Mouse (Mus musculus) A20 (cell line): ENCODE results near the gene Clpb.

Experiments used
- DNase-seq: peaks from one replicate; pipeline ENCODE4 v3.0.0-alpha.2; 2011; ENCODE audit warnings: low read depth, low spot score

Clpb gene

DNA sequence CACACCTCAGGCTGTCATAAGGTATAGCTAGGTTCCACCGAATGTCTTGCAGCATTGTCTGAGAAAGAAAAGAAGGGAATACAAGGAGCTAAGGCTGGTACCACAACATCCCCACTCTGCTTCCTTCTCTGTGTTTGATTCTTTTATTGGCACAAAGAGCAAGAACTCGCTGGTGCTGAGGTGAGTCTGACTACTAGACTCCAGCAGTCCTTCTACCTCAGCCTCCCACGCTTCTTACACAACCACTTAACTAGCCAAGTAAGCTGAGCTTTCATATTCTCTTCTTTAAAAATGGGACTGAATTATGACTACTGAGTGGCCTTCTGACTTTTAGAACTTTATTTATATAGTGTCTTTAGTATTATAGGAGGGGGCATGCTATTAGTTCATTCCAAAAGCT is 56.9 kb downstream of the Clpb start:
- DNase-seq, result no peak

DNA sequence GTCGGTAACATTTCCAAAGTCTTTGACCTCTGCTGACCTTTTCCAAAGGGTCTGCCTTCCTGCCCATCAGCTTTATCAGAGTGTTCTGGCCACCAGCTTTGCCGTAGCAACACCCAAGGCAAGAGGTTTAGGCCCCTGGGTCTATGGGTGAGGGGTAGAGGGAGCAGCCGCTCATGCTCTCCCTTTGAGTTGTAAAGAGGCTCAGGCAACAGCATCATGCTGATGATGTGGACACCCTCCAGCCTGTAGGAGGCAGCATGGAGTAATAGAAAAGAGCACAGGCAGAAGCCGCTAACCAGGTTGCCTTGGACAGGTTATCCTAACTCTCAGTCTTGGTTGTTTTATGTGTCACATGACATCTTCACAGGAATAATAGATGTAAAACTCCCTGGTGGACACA is 61.6 kb downstream of the Clpb start:
- DNase-seq, result peak; percentile 45

DNA sequence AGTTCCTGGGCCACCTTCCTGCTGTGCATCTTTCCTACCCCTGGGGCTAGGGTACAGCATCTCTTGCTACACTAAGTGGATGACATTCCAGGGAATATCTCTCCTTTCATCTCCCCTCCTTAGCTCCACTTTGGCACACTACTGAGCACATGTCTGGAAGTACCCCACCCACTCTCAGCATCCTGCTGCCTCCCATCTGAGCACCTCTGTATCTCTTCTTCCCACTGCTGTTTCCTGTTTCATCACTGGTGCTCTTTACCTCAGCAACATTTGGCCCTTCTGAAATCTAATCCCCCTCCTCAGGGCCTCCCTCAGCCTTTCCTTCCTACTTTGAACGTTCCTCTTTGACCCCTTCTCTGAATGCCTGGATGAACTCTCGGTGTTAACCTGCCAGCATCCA is 63.5 kb downstream of the Clpb start:
- no peak for DNase-seq

DNA sequence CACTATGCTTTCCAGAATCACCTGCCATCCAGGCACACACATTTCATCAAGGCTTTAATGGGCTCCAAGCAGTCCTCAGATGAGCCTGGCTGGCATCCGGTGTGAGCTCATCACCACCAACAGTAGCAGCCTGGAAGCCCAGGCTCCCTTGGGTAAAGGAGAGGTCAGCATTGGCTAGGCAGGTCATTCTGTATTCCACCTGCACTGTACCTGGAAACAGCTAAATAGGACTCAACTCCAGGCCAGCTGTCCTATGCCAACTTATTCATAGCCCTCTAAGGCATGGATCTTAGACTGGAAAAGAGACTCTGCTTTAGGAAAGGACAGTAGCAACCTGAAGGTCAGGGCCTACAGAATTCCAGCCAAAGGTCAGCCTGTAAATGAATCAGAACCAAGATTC is 68.7 kb downstream of the Clpb start:
- DNase-seq, result no peak

DNA sequence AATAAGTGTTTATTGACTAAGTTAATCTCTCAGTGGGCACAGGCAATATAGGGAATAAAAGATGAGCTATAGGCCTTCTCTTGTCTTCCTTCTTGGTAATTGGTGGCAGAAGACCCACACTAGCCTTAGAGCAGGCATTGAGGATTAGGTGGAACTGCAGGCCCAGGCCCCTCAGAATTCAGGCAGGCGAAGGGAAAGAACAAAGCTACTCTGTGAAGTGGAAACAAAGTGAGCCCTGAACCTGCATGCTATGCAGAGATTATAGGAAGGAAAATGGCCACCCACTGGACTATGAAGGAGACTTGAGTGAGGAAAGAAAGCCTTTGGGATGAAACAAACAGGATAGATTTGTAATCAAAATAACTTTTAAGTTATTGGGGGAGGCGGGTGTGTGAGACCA is 69.6 kb downstream of the Clpb start:
- DNase-seq, result no peak

DNA sequence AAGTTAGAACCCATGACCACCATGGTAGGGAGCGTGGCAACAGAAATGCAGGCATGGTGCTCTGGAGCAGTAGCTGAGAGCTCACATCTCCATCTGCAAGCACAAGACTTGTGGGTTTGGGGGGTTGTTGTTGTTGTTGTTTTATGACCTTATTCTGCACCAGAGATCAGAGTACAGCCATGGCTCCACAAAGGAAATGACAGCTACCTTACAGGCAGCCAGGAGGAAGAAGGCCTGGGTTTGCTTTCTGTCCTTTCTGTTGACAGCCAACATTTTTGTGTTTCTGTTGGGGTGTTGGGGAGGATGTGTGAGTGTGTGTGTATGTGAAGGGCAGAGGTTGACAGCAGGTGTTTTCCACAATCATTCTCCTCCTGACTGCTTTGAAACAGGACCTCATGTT is 71.9 kb downstream of the Clpb start:
- no peak for DNase-seq

DNA sequence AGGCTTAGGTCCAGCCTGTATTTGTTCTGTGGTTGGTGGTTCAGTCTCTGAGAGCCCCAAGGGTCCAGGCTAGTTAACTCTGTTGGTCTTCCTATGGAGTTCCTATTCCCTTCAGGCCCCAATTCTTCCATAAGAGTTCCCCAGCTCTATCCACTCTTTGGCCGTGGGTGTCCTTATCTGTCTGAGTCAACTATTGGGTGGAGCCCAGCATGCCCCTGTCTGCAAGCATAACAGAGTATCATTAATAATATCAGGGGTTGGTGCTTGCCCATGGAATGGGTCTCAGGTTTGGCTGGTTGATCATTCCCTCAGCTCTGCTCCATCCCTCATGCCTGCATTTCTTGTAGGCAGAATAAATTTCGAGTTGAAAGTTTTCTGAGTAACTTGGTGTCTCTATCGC is 74.3 kb downstream of the Clpb start:
- no peak for DNase-seq

DNA sequence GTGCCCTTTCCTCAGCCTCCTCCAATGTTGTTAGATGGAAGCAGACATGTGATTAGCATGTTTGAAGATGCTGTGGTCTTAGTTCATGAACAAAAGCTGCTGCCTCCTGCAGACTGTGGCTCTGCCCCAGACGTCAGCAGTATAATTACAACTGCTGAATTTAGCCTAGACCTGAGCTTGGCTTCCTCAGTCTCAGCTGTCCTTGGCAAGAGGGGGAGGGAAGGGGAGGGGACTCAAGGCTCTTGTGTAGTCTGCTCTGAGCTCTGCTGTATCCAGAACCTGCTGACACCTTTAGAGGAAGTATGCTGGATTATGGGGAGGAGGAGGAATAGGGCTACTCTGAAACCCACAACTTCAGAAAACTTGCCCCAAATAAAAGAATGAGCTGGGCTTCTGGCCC is 76.2 kb downstream of the Clpb start:
- DNase-seq, result no peak

DNA sequence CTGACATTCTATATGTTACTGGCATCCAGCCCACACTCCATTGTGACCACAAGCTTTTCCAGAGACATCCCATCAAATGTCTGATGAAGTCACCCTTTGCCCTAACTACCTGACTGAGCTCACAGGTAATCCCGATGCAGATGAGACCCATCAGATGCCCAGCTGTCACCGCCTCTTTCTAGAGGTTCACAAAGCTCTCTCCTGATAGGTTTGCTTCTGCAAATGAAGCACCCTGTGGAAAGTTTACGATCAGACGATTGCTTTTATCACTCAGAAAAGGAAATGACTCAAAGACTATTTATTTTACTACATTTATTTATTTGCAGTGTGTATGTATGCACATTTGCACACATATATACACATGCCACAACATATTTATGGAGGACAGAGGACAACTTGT is 80.1 kb downstream of the Clpb start:
- no peak for DNase-seq

DNA sequence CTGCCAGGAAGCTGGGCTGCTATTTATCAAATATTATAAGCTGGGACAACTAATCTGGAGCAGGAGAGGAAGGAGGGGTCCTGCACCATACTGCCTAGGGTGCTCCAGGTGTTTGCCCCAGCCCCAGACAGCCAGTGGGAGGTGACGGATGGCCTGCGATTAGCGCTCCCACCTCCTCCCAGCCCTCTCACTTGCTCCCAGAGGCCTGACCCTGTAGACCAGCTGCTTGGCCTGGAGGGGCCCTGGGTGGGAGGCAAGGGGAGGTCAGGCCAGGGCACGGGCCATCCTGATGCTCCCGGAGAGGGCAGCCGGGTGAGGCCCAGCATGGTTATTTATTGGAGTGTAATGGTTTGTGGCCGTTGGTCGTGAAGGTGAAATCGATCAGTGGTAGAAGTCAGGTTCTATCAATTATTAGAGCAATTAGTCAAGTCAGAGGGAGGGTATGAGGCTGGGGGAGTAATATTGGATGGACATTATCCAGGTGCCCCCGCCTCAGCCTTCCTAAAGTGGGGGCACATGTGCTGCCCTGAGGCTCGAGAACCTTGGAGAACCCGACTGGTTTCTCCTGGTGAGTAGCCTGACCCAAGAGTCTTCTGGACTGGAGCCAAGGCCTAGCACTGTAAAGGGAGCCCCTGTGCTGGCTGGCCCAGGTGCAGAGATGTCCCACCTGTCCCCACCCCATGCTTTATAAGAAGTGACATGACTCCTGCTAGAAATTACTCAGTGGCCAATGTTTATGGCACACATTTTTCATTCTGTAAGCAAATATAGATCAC is 83.3 kb downstream of the Clpb start:
- no peak for DNase-seq

DNA sequence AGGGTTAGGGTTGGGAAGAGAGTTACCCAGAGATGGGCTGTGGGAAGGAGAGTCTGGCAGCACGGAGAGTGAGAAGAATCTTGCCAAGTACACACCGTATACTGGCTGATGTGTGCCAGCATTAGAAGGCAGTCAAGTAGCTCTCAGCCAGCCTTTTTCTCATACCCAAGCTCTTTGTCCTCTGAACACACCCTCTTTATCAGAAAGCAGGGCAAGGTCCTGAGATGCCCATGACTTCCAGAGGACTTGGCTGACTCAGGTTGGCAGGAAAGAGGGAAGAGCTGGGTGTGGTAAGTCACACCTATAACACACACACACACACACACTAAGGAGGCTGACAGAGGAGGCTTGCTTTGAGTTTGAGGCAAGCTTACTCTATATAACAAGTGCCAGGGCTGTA is 86.8 kb downstream of the Clpb start:
- no peak for DNase-seq

DNA sequence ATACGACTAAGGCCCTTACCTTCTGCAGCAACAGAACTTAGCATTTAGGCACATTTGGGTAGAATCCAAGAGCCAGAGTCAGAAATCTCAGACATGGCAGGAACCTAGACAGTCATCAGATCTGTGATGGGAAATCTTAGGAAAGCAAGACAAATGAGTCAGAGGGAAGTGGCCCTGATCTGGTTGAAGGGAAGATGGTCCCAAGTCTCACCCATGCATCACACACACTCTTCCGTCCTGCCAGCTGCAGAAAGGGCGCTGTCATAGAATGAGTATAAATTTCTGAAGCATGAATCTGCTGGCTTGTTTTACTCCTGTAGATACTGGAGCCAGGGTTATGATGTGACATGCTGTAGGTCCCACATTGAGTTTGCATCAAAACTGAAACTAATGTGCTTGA is 88.9 kb downstream of the Clpb start:
- no peak for DNase-seq

DNA sequence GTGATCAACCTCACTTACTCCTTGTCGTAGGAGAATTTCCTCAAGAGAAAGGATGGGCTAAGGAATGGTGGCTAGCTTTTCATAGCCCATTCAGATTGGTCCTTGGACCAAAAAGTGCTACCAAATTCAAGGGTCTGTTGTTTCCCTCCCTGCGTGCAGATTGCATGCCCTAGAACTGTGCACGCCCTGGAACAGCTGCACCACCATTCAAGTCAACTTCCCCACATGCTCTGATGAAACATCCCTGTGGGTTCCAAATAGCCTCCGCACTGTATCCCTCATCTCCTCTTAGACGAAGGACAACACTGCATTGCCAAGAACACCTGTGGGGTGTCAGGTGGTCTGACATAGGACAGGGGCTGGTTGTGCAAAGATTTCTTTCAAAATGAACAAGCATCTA is 90.1 kb downstream of the Clpb start:
- no peak for DNase-seq

DNA sequence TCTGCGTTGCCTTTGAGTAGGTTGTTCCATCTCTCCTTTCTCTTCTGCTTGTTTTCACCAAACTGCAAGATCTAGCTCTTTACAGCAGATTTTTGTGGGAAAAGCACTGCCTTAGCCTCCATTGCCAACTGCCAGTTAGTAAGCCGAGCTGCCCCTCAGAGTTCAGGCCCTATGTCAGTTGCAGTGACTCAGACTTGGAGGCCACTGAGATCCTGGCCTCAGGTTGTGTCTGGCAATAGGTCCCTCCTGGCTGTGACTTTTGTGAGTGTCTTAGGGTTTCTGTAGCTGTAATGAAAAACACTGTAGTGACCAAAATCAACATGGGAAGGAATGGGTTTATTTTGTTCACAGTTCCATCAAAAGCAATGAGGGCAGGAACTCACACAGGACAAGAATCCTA is 91.0 kb downstream of the Clpb start:
- no peak for DNase-seq

DNA sequence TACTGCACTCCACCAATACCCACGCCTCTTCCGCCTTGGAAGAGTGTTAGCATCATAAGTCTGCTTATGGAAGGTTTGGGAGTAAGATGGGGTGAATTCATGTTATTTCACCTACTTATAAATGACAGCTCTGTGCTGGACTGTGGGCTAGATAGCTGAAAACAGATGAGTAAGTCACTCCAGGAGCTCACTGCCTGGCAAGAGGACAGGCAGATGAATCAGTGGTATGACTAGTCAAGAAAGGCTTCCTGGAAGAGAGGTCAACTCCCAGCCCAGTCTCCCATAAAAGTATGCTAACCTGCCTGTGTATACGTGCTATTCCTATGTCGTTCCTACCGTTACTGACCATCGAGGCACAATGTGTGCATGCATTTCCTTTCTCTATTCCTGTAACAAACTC is 91.9 kb downstream of the Clpb start:
- no peak for DNase-seq

DNA sequence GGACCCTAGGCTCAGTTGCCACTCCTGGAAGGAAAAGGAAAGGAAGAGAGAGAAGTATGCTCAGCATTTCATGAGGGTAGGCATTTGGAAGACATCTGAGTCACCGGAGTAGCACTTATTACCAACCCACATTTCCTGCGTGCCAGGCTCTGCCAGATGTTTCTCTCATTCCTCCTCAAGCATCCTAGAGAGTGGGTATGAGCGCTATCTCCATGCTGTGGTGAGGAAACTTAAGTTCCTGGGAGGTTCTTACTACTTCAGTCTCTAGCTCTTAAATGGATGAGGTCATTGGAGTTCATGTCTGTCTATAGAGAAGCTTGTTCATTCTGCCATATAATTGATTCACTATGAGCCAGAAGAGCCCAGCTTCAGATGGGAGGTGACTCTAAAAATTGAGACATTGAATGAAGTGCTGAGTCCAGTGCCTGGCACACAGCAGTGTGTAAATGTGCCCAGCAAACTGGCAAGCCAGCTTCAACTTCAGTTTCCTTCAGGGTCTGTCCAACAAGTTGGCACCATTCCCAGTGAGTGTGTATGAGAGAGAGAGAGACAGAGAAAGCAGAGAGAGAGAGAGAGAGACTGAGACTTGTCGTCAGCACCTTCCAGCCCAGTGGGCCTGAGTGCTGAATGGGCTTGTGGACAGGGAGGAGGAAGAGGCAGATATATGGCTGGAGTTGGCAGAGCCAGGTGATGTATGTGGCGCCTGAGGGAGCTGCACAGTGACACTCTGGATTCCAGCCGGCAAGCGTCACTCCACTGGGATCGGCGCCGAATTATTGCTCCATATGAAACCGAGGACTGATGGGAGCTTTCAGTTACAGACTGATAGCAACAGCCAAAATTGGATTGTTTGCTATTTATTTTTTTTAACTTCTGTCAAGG is 98.7 kb downstream of the Clpb start:
- no peak for DNase-seq

DNA sequence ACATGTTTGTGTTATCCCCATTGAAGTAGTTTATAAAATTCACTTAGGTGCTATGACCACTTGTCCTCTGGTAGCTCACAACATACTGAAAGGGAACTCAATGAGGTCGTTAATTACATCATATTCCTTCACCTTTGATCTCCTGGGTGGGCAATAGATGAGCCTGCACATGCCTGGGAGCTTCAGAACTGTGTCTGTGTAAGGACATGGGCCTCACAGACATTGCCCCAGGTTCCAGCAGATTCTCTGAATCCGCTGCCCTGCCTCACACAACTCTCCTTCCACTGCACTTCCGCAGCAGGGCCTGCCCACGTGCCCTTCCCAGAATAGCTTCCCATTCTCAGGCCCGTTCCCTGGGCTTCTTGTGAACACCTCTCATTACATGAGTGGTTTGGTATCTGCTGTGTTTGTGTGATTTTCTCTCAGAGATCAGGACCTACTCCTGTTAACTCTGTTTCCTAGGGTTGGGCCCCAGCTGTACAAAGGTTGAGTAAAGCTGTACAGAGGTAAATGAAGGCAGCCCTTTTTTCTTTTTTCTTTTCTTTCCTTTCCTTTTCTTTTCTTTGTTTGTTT is 104.0 kb downstream of the Clpb start:
- DNase-seq, result no peak

DNA sequence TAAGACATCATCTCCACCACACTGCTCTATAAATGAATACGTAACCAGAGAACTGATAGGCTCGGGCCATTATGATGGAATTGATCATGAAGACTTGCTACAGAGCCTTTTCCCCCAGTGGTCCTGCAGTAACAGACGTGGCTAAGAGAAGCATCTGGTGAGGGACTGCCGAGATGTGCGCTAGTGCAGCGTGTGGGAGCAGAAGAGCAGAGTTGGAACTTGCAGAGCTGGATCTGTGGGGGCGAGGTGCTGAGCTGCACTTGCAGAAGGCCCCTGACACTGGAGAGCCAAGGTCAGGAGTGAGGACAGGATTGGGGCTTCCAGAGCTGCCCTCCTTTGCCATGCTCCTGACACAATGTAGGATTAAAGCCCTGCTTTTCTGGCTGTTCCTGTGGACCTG is 106.6 kb downstream of the Clpb start:
- no peak for DNase-seq

DNA sequence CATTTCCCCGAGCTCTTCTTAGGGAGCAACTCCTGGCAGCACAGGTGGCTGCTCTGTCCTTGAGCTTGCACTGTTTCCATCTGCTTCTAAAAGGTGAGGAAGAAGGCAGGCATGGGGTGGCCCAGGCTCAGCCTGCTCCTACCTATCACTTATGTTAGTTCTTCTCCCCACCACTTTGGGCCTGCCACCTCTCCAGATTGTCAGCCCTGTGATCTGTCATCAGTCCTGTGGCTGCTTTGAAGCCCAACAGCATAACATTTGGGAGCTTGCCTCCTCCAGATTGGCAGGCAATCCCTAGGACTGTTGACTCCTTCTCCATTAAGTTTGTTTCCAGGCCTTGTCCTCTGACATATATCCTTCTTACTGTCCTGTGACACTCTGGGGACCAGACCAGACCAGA is 108.2 kb downstream of the Clpb start:
- DNase-seq, result no peak

DNA sequence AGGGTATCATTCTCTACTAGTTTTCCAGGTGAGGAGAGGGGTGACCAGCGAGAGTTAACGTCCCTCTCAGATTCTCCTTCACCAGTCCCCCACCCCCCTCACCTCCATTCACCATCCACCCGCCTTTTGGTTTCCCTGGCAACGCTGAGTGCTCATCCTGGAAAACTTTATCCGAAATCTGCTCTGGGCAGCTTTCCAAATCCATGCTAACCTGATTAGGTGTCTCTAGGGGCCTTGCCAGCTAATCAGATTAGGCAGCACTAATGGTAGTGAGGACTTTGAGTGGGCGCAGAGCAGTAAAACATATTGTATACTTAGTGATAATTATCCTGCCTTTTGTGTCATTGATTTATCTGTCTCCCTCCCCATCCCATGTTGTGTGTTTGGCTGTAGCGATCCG is 109.3 kb downstream of the Clpb start:
- DNase-seq, result no peak

DNA sequence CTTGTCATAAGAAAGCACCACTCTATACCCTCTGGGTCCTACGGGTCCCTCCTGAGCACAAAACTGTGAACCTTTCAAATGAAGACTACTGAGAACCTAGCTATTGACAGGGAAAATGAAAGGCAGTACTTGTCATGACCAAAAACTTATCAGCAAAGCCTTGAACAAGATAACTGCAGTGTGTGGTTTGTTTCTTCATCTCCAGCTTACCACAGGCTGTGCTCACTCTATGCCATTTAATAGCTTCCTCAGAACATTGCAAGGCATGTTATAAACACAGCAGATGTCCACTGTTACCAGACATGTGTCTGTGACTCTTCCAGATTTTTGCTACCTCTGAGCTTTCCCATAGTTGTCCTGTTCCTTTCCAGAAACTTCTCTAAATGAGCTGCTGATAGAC is 113.6 kb downstream of the Clpb start:
- DNase-seq, result no peak

DNA sequence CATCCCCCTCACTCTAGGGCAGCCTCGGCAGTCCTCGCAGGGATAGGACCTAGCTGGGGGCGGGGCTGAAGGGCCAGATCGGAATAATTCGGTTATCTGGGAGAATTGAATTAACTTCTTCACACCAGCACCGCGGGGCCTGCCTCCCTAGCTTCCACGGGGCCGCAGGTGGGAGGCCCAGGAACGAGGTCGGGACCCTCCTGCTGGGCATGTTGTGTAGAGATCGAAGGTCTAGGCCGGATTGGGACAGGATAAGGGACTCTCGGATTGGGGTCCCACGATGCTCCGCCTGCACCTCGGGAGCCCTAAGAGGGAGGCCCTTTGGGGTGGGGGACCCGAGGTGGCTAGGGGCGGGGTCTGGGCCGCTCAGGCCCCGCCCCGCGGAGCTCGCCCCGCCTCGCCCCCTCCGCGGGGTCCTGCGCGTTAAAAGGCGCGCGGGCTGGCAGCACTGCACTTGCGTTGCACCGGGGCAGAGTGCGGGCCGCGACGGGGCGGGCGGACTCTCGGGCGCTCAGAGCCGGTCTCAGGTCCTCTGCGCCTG is 154.5 kb downstream of the Clpb start, which contains the start of gene Phox2a:
Gene Phox2a, plus strand, starts transcription at position 453 of the 541 bp plus-strand sequence.
- DNase-seq, result no peak
